Mouse (Mus musculus) CH12.LX (cell line): ENCODE results near the gene Rgsl1. TPM values are rescaled to one million over a fixed set of nuclear protein-coding genes. Genes with fewer than 3 reads are reported as not detected.

ENCODE experiments used
- DNase-seq: peaks from one replicate; pipeline ENCODE4 v3.0.0-alpha.2; 2013; ENCODE audit errors: extremely low read depth
- H3K27ac ChIP-seq: 2 replicates; pipeline ENCODE4 v1.5.1; 2012; ENCODE audit warnings: low read depth, mild to moderate bottlenecking, control low read depth, moderate library complexity; ENCODE audit not compliant: insufficient read depth
- H3K27me3 ChIP-seq: replicated peaks from 2 replicates; pipeline ENCODE3; 2012; ENCODE audit warnings: inconsistent platforms
- H3K36me3 ChIP-seq, 2 experiments: replicated peaks in 1 of 2; 2 replicates each; pipeline versions ENCODE3 to v1.6.1; 2012; ENCODE audit warnings: inconsistent platforms in 1 of 2, low read length in 1 of 2, mild to moderate bottlenecking in 1 of 2, mixed read lengths in 1 of 2, moderate library complexity in 1 of 2; ENCODE audit not compliant: control insufficient read depth in 1 of 2, insufficient read depth in 1 of 2
- H3K4me1 ChIP-seq, 2 experiments: 2 replicates each; pipeline ENCODE4 v1.6.1; 2012; ENCODE audit warnings: inconsistent platforms in 1 of 2, moderate library complexity in 1 of 2; ENCODE audit not compliant: insufficient read depth in 2 of 2, control insufficient read depth in 1 of 2
- H3K4me2 ChIP-seq: 2 replicates; pipeline ENCODE4 v1.6.1; 2012; ENCODE audit warnings: low read depth, mild to moderate bottlenecking, control low read depth; ENCODE audit not compliant: poor library complexity, insufficient read depth, severe bottlenecking
- H3K4me3 ChIP-seq, 3 experiments: fragments of 150-350 bp in 1 of 3; sonication (generic) in 1 of 3; replicated peaks in 1 of 3; 2 replicates each; pipeline versions ENCODE3 to v1.5.1; 2011 to 2012; ENCODE audit warnings: low read depth in 2 of 3, low read length in 2 of 3, mild to moderate bottlenecking in 2 of 3, moderate library complexity in 2 of 3, control low read depth in 1 of 3, improper control_type of control experiment in 1 of 3, inconsistent platforms in 1 of 3, mixed read lengths in 1 of 3; ENCODE audit not compliant: poor library complexity in 1 of 3
- H3K79me2 ChIP-seq: replicated peaks from 2 replicates; pipeline ENCODE4 v1.6.1; 2012; ENCODE audit warnings: mild to moderate bottlenecking, moderate library complexity; ENCODE audit not compliant: control insufficient read depth, poor library complexity, insufficient read depth, severe bottlenecking; ENCODE audit errors: extremely low read depth
- H3K9ac ChIP-seq: 2 replicates; pipeline ENCODE4 v1.6.1; 2012; ENCODE audit warnings: low read depth, mild to moderate bottlenecking, control low read depth, moderate library complexity; ENCODE audit not compliant: insufficient read depth
- H3K9me3 ChIP-seq: replicated peaks from 2 replicates; pipeline ENCODE3; 2012; ENCODE audit warnings: low read length, inconsistent platforms, mixed read lengths
- BHLHE40 ChIP-seq: IDR thresholded peaks from 2 replicates; pipeline ENCODE4 v1.6.1; 2011; ENCODE audit warnings: mild to moderate bottlenecking, low read depth, low read length, improper control_type of control experiment
- EP300 ChIP-seq: IDR thresholded peaks from 2 replicates; pipeline ENCODE4 v1.6.1; 2011; ENCODE audit warnings: low read length, improper control_type of control experiment
- GABPA ChIP-seq: IDR thresholded peaks from 2 replicates; pipeline ENCODE4 v1.6.1; 2012; ENCODE audit warnings: low read depth, low read length, improper control_type of control experiment, inconsistent platforms; ENCODE audit not compliant: insufficient replicate concordance
- IRF4 ChIP-seq: IDR thresholded peaks from 2 replicates; pipeline ENCODE4 v1.6.1; 2014; ENCODE audit warnings: low read depth, mild to moderate bottlenecking, inconsistent platforms, low read length, improper control_type of control experiment
- JUND ChIP-seq: conservative IDR thresholded peaks from 2 replicates; pipeline ENCODE4 v1.6.1; 2011; ENCODE audit warnings: low read depth, low read length, improper control_type of control experiment
- MAFK ChIP-seq: IDR thresholded peaks from 2 replicates; pipeline ENCODE4 v1.6.1; 2011; ENCODE audit warnings: low read length, improper control_type of control experiment; ENCODE audit not compliant: insufficient replicate concordance
- MAX ChIP-seq: IDR thresholded peaks from 2 replicates; pipeline ENCODE4 v1.6.1; 2011; ENCODE audit warnings: low read length, improper control_type of control experiment
- MAZ ChIP-seq: IDR thresholded peaks from 2 replicates; pipeline ENCODE4 v1.6.1; 2012; ENCODE audit warnings: low read depth, mild to moderate bottlenecking, inconsistent platforms, low read length, improper control_type of control experiment, moderate library complexity
- MXI1 ChIP-seq: IDR thresholded peaks from 2 replicates; pipeline ENCODE4 v1.6.1; 2011; ENCODE audit warnings: mild to moderate bottlenecking, low read depth, low read length, improper control_type of control experiment
- NELFE ChIP-seq: IDR thresholded peaks from 2 replicates; pipeline ENCODE4 v1.6.1; 2011; ENCODE audit warnings: low read depth, low read length, improper control_type of control experiment
- NRF1 ChIP-seq: IDR thresholded peaks from 2 replicates; pipeline ENCODE4 v1.6.1; 2014; ENCODE audit warnings: low read depth, mild to moderate bottlenecking, inconsistent platforms, low read length, improper control_type of control experiment, moderate library complexity
- PAX5 ChIP-seq: IDR thresholded peaks from 2 replicates; pipeline ENCODE4 v1.6.1; 2012; ENCODE audit warnings: low read length, inconsistent platforms, mixed read lengths
- POLR2A ChIP-seq: IDR thresholded peaks from 2 replicates; pipeline ENCODE4 v1.6.1; 2011; ENCODE audit warnings: low read depth, mild to moderate bottlenecking, improper control_type of control experiment, low read length
- RAD21 ChIP-seq: IDR thresholded peaks from 2 replicates; pipeline ENCODE4 v1.6.1; 2011; ENCODE audit warnings: low read depth, mild to moderate bottlenecking, low read length, improper control_type of control experiment, moderate library complexity
- RCOR1 ChIP-seq: conservative IDR thresholded peaks from 2 replicates; pipeline ENCODE4 v1.6.1; 2012; ENCODE audit warnings: low read depth, mild to moderate bottlenecking, inconsistent platforms, low read length, improper control_type of control experiment
- SIN3A ChIP-seq: IDR thresholded peaks from 2 replicates; pipeline ENCODE4 v1.6.1; 2012; ENCODE audit warnings: low read length, improper control_type of control experiment, inconsistent platforms
- SMC3 ChIP-seq: IDR thresholded peaks from 2 replicates; pipeline ENCODE4 v1.6.1; 2011; ENCODE audit warnings: low read depth, low read length, improper control_type of control experiment
- UBTF ChIP-seq: IDR thresholded peaks from 2 replicates; pipeline ENCODE4 v1.6.1; 2012; ENCODE audit warnings: low read depth, mild to moderate bottlenecking, inconsistent platforms, low read length, improper control_type of control experiment, moderate library complexity
- USF1 ChIP-seq: IDR thresholded peaks from 2 replicates; pipeline ENCODE4 v1.6.1; 2014; ENCODE audit warnings: low read depth, mild to moderate bottlenecking, inconsistent platforms, low read length, improper control_type of control experiment
- ZKSCAN1 ChIP-seq: IDR thresholded peaks from 2 replicates; pipeline ENCODE4 v1.6.1; 2012; ENCODE audit warnings: low read depth, inconsistent platforms, low read length, improper control_type of control experiment, borderline replicate concordance
- ZMIZ1 ChIP-seq: IDR thresholded peaks from 2 replicates; pipeline ENCODE4 v1.6.1; 2012; ENCODE audit warnings: low read depth, mild to moderate bottlenecking, inconsistent platforms, low read length, improper control_type of control experiment
- ZNF384 ChIP-seq: IDR thresholded peaks from 2 replicates; pipeline ENCODE4 v1.6.1; 2012; ENCODE audit warnings: low read depth, low read length, improper control_type of control experiment, inconsistent platforms
- dilution Hi-C: fragments of 300-500 bp; cut with MboI; formaldehyde crosslinking; loops from 2 replicates; pipeline ENCODE4 v1.14.3; 2020; ENCODE audit warnings: low sequenced_read_pairs; ENCODE audit not compliant: extremely low pct_unique_long_range_greater_than_20kb, extremely low pct_ligation_motif_present
- in situ Hi-C: fragments of 300-500 bp; cut with MboI; formaldehyde crosslinking; loops from 3 replicates; pipeline ENCODE4 v1.14.3; 2019; ENCODE audit warnings: low sequenced_read_pairs, low pct_ligation_motif_present, low pct_unique_long_range_greater_than_20kb, mixed read lengths
- polyA plus RNA-seq: library from polyadenylated mRNA; unstranded; fragments of >175 nt; gene quantifications from 2 replicates; pipeline ENCODE4 v1.2.1, GENCODE M21; 2012; ENCODE audit warnings: low read depth; ENCODE audit not compliant: insufficient read length
- total RNA-seq, 2 experiments: library from RNA; depleted of rRNA; stranded (reverse); fragments of 300-350 nt in 1 of 2; fragments of >200 nt in 1 of 2; gene quantifications; 2 replicates each; pipeline ENCODE4 v1.2.3; 2012 to 2014

The Rgsl1 gene
- total and polyA plus RNA-seq, 3 experiments, result 0.20 TPM; not detected in 2

DNA sequence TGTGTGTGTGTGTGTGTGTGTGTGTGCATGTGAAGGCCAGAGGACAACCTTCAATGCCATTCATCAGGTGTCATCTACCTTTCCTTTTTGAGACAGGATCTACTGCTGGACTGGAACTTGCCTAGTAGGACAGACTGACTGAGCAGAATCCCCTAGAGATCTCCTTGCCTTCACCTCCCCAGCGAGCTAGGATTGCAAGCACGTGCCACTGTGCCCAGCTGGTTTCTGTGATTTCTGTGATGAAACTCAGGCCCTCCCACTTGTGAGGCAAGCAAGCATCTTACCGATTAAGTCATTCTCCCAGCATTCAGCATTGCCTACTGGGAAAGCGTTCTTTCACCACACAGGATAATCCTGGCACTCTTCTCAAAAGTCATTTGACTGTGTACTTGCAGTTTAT, 13.2 kb downstream of the Rgsl1 start:
- no peak overlapping the region for H3K9ac ChIP-seq
- H3K79me2 ChIP-seq, result no peaks in the 10 kb centered on the region
- dilution Hi-C loops, result no loop called here
- H3K27me3 ChIP-seq, result no peaks in the 10 kb centered on the region
- H3K9me3 ChIP-seq, result no peaks in the 10 kb centered on the region
- H3K4me1 ChIP-seq, result 0 out of 4 replicates have a peak, but pooled peaks cover 5% of the 10 kb centered on the region in 2 experiments
- DNase-seq, result no peak
- H3K4me3 ChIP-seq, result no peak overlapping the region
- no peak overlapping the region for H3K4me2 ChIP-seq
- no peaks in the 10 kb centered on the region for H3K36me3 ChIP-seq
- in situ Hi-C loops, result no loop called here
- no peak overlapping the region for H3K27ac ChIP-seq
- TF ChIP-seq MAX, result no peak
- no peak for TF ChIP-seq NELFE
- no peak for TF ChIP-seq BHLHE40
- no peak for TF ChIP-seq SIN3A
- no peak for TF ChIP-seq POLR2A
- TF ChIP-seq IRF4, result no peak
- no peak for TF ChIP-seq UBTF
- no peak for TF ChIP-seq MAZ
- no peak for TF ChIP-seq GABPA
- TF ChIP-seq RCOR1, result no peak
- no peak for TF ChIP-seq RAD21
- no peak for TF ChIP-seq USF1
- no peak for TF ChIP-seq SMC3

DNA sequence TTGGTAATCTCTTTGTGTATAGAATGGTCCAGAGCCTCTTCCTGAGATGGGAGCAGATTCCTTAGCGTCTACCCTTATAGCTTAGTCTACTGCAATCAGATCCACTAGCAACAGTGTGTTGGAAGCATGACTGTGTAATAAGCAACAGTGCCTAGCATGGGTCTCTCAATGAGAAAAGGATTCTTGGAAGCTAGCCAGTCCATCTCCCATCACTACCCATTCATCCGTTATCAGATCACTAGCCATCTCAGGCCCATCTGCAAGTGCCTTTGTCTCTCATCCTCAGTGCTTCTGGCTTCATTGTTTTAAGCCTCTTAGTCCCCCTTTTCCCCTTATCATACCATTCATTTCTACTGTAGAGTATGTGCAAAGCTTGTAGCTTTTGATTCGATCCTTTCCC, 23.7 kb downstream of the Rgsl1 start:
- Histone ChIP-seq H3K9me3 (peaks cover 10% of the 10 kb centered on the region), H3K4me3 (no peak overlapping the region), H3K36me3 (no peaks in the 10 kb centered on the region), H3K9ac (no peak overlapping the region), H3K27me3 (peaks cover 13% of the 10 kb centered on the region), H3K27ac (no peak overlapping the region), H3K79me2 (no peaks in the 10 kb centered on the region)
- in situ Hi-C loops, result no loop called here
- TF ChIP-seq PAX5, result no peak
- TF ChIP-seq NRF1, result no peak
- TF ChIP-seq MXI1, result no peak
- no peak for TF ChIP-seq ZNF384
- TF ChIP-seq UBTF, result no peak
- TF ChIP-seq MAFK, result no peak
- no peak for TF ChIP-seq ZMIZ1
- TF ChIP-seq ZKSCAN1, result no peak
- no peak for TF ChIP-seq GABPA
- TF ChIP-seq NELFE, result no peak
- no peak for TF ChIP-seq POLR2A
- TF ChIP-seq JUND, result no peak
- TF ChIP-seq EP300, result no peak
- TF ChIP-seq, all 38 proteins: peak for 0
- dilution Hi-C loops, result no loop called here
- Histone ChIP-seq H3K4me2 (no peak overlapping the region), H3K4me1 (no peaks in the 10 kb centered on the region; a peak in 1 of 4 replicates)
- DNase-seq, result no peak
